Mouse (Mus musculus): Measurements from ENCODE around the gene She.

DNA sequence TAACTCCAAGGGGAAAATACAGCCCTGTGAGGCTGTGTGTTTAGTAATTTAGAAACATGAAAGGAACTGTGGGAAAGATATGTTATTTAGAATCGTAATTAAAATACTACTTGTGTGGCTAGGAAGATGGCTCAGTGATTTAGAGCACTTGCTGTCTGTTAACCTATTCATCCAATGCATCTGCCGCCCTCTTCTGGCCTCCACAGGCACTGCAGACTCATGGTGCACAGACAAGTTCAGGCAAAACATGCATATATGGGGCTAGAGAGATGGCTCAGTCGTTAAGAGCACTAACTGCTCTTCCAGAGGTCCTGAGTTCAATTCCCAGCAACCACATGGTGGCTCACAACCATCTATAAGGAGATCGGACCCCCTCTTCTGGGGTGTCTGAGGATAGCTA lies 11.1 kb downstream of the She start:
- peak; percentile 83 for TF ChIP-seq CTCF (IDR thresholded peaks at IDR 0.05; ENCODE audit: low read depth, low read length)
- no peak for TF ChIP-seq POLR2A (IDR thresholded peaks at IDR 0.05; ENCODE audit: insufficient read depth, low read length)
- TF ChIP-seq EP300 (IDR thresholded peaks at IDR 0.05; ENCODE audit: insufficient read depth, low read depth, low read length) = 0 out of 2 replicates have a peak, but pooled peaks have one; percentile 48
